8 mouse cellular contexts compared by ENCODE assay signal in genomic region chr9:113706841-113707240, GRCm38 (mm10). TPM values are rescaled to one million over a fixed set of nuclear protein-coding genes. Genes with fewer than 3 reads are reported as not detected.
DNase-seq lines count a peak whose midpoint lies in the region; ATAC-seq and TF ChIP-seq lines count a peak whose summit lies in the region.

No protein-coding gene starts in this region.

- no peaks in the 10 kb centered on the region for H3K27me3 ChIP-seq in lung, postnatal 0 days (replicated peaks; ENCODE audit: insufficient read depth, low read length)
- H3K27me3 ChIP-seq in embryonic facial prominence, embryonic 11.5 days (ENCODE audit: control insufficient read depth, insufficient read depth, low read length): no peaks in the 10 kb centered on the region
- H3K27me3 ChIP-seq in hindbrain, embryonic 16.5 days (replicated peaks; ENCODE audit: control insufficient read depth, insufficient read depth, low read length): no peaks in the 10 kb centered on the region
- no peaks in the 10 kb centered on the region for H3K27me3 ChIP-seq in myocyte (ENCODE audit: control insufficient read depth, insufficient read depth, insufficient read length)

- H3K4me1 ChIP-seq in lung, postnatal 0 days (ENCODE audit: insufficient read depth, low read depth, low read length): peaks cover 14% of the 10 kb centered on the region; the same call in 1 of the 2 replicates
- no peaks in the 10 kb centered on the region for H3K4me1 ChIP-seq in embryonic facial prominence, embryonic 11.5 days (ENCODE audit: control insufficient read depth, insufficient read depth, low read length)
- peaks cover 17% of the 10 kb centered on the region for H3K4me1 ChIP-seq in hindbrain, embryonic 16.5 days (ENCODE audit: control insufficient read depth, insufficient read depth, low read depth, low read length)

- H3K9ac ChIP-seq in lung, postnatal 0 days (replicated peaks; ENCODE audit: low read depth): peak overlapping the region; percentile 97; the same call in 1 of the 2 replicates
- H3K9ac ChIP-seq in embryonic facial prominence, embryonic 11.5 days (replicated peaks; ENCODE audit: low read length): peak overlapping the region; percentile 95
- no peak overlapping the region for H3K9ac ChIP-seq in hindbrain, embryonic 16.5 days (ENCODE audit: low read depth, low read length)

- H3ac ChIP-seq in myocyte (ENCODE audit: control insufficient read depth, insufficient read length): peak overlapping the region; percentile 87

- peaks cover 60% of the 10 kb centered on the region for H3K79me2 ChIP-seq in myocyte (ENCODE audit: control insufficient read depth, insufficient read depth)

- peak overlapping the region; percentile 97 for H3K27ac ChIP-seq in lung, postnatal 0 days (ENCODE audit: low read length)
- no peak overlapping the region for H3K27ac ChIP-seq in embryonic facial prominence, embryonic 11.5 days (replicated peaks; ENCODE audit: low read depth, low read length)
- H3K27ac ChIP-seq in hindbrain, embryonic 16.5 days (ENCODE audit: low read depth, low read length): no peak overlapping the region

- H3K4me2 ChIP-seq in lung, postnatal 0 days (replicated peaks; ENCODE audit: low read depth, low read length): peak overlapping the region; percentile 66
- H3K4me2 ChIP-seq in embryonic facial prominence, embryonic 11.5 days (ENCODE audit: low read depth, low read length): peak overlapping the region; percentile 71
- peak overlapping the region; percentile 77 for H3K4me2 ChIP-seq in hindbrain, embryonic 16.5 days (ENCODE audit: low read length)
- H3K4me2 ChIP-seq in myocyte (ENCODE audit: low read depth): peak overlapping the region; percentile 95

- H3K9me3 ChIP-seq in lung, postnatal 0 days (ENCODE audit: low read length): no peaks in the 10 kb centered on the region
- no peaks in the 10 kb centered on the region for H3K9me3 ChIP-seq in embryonic facial prominence, embryonic 11.5 days (replicated peaks; ENCODE audit: control insufficient read depth, low read length)
- H3K9me3 ChIP-seq in hindbrain, embryonic 16.5 days (ENCODE audit: control insufficient read depth, low read length): no peaks in the 10 kb centered on the region

- TF ChIP-seq CTCF in lung, postnatal 0 days (IDR thresholded peaks at IDR 0.05): no peak

- 0 out of 2 replicates have a peak, but pooled peaks have one; percentile 8 for ATAC-seq in lung, postnatal 0 days
- ATAC-seq in embryonic facial prominence, embryonic 11.5 days (replicated peaks; ENCODE audit: insufficient number of reproducible peaks, low FRiP score, low TSS enrichment, low read depth): no peak
- ATAC-seq in hindbrain, embryonic 16.5 days: no peak

- DNase-seq in lung, postnatal 0 days (ENCODE audit: low spot score): peak; percentile 44
- no peak for DNase-seq in lung, adult 18-20 months
- DNase-seq in embryonic facial prominence, embryonic 11.5 days (ENCODE audit: low spot score): no peak
- no peak for DNase-seq in layer of hippocampus, postnatal 10 days (ENCODE audit: low spot score in 2 of 2)
- no peak for DNase-seq in gastrocnemius, adult 8-10 months (ENCODE audit: low spot score in 2 of 2)
- DNase-seq in left cerebral cortex, adult 8-10 months (ENCODE audit: low spot score in 2 of 2): no peak

- no peak for TF ChIP-seq EP300 in lung, postnatal 0 days (IDR thresholded peaks at IDR 0.05)

- H3K4me3 ChIP-seq in lung, postnatal 0 days (ENCODE audit: low read depth, low read length): peak overlapping the region; percentile 94
- peak overlapping the region; percentile 97 for H3K4me3 ChIP-seq in embryonic facial prominence, embryonic 11.5 days (ENCODE audit: low read depth, low read length)
- H3K4me3 ChIP-seq in hindbrain, embryonic 16.5 days (ENCODE audit: low read length): peak overlapping the region; percentile 94
- H3K4me3 ChIP-seq in myocyte: peak overlapping the region; percentile 66

- 20% methylated on average over 9 of the region's 9 CpGs for WGBS in lung, postnatal 0 days
- WGBS in embryonic facial prominence, embryonic 11.5 days: 64% methylated on average over 9 of the region's 9 CpGs
- WGBS in hindbrain, embryonic 16.5 days: 57% methylated on average over 9 of the region's 9 CpGs

- TF ChIP-seq POLR2A in myocyte (IDR thresholded peaks at IDR 0.05; ENCODE audit: insufficient read length, low read depth): no peak

- H3K36me3 ChIP-seq in lung, postnatal 0 days (ENCODE audit: insufficient read depth, low read length): no peaks in the 10 kb centered on the region
- H3K36me3 ChIP-seq in embryonic facial prominence, embryonic 11.5 days (replicated peaks; ENCODE audit: control insufficient read depth, insufficient read depth, low read depth, low read length): no peaks in the 10 kb centered on the region
- H3K36me3 ChIP-seq in hindbrain, embryonic 16.5 days (ENCODE audit: control insufficient read depth, insufficient read depth, low read length): no peaks in the 10 kb centered on the region
- H3K36me3 ChIP-seq in myocyte (ENCODE audit: control insufficient read depth, insufficient read depth): no peaks in the 10 kb centered on the region

TF ChIP-seq in myocyte, 11 proteins besides CTCF, POLR2A, EP300 and RAD21:
- TF ChIP-seq REST (IDR thresholded peaks at IDR 0.05; ENCODE audit: insufficient read depth, insufficient read length) (no peak), CEBPB (IDR thresholded peaks at IDR 0.05; ENCODE audit: insufficient read depth, poor library complexity, severe bottlenecking) (no peak), TCF12 (IDR thresholded peaks at IDR 0.05; ENCODE audit: insufficient read depth, poor library complexity, severe bottlenecking) (no peak), USF1 (IDR thresholded peaks at IDR 0.05; ENCODE audit: low read depth) (no peak), E2F4 (IDR thresholded peaks at IDR 0.05; ENCODE audit: insufficient read depth) (no peak), MYOG (IDR thresholded peaks at IDR 0.05; ENCODE audit: control insufficient read depth in 1 of 3, insufficient read depth in 1 of 3, insufficient read length in 2 of 3, low read depth in 2 of 3) (no peak), TCF3 (IDR thresholded peaks at IDR 0.05; ENCODE audit: insufficient read length, low read depth) (no peak), MYOD1 (IDR thresholded peaks at IDR 0.05; ENCODE audit: control insufficient read depth in 1 of 3, insufficient read length in 2 of 3, low read depth in 2 of 3) (no peak), POLR2AphosphoS2 (IDR thresholded peaks at IDR 0.05; ENCODE audit: insufficient read length, low read depth) (no peak)

RNA-seq across cellular contexts. Expression of gene Pdcd6ip, which starts 1.2 kb away (rescaled TPM):
- polyA plus RNA-seq in lung, postnatal 0 days (2015; fragmentation: Nextera tagmentation; extraction: Ambion mirVana): 63.8 and 67.2 TPM in 2 replicates
- 46.1 and 51.4 TPM in 2 replicates for polyA plus RNA-seq in embryonic facial prominence, embryonic 11.5 days (2014; fragmentation: Nextera tagmentation; extraction: Ambion mirVana)
- polyA plus RNA-seq in hindbrain, embryonic 16.5 days (2015; fragmentation: Nextera tagmentation; extraction: Ambion mirVana): 35.4 and 39.9 TPM in 2 replicates
- 56.3 TPM for polyA plus RNA-seq in myocyte (2012; fragmentation: generic; extraction: Trizol)
- total RNA-seq in layer of hippocampus, postnatal 10 days (2021): 10 to 100 TPM; 52.0 to 57.0 TPM
- total RNA-seq in gastrocnemius, adult 8-10 months (2022): 10 to 100 TPM; 31.3 to 38.5 (median 36.6) TPM
- total RNA-seq in left cerebral cortex, adult 8-10 months (2022): 10 to 100 TPM; 64.8 to 76.3 (median 66.6) TPM

RNA-seq across cellular contexts. Expression of gene Clasp2, which starts 34.4 kb away (rescaled TPM):
- polyA plus RNA-seq in lung, postnatal 0 days (2015; fragmentation: Nextera tagmentation; extraction: Ambion mirVana): 12.1 and 13.1 TPM in 2 replicates
- 30.2 and 34.2 TPM in 2 replicates for polyA plus RNA-seq in embryonic facial prominence, embryonic 11.5 days (2014; fragmentation: Nextera tagmentation; extraction: Ambion mirVana)
- 115 and 122 TPM in 2 replicates for polyA plus RNA-seq in hindbrain, embryonic 16.5 days (2015; fragmentation: Nextera tagmentation; extraction: Ambion mirVana)
- 6.6 TPM for polyA plus RNA-seq in myocyte (2012; fragmentation: generic; extraction: Trizol)
- total RNA-seq in layer of hippocampus, postnatal 10 days (2021): 100 to 1,000 TPM; 290 to 301 TPM
- total RNA-seq in gastrocnemius, adult 8-10 months (2022): 10 to 100 TPM; 44.7 to 45.6 (median 44.9) TPM
- 100 to 1,000 TPM; 201 to 222 (median 210) TPM for total RNA-seq in left cerebral cortex, adult 8-10 months (2022)
